10 mouse cellular contexts compared by ENCODE assay signal in the genomic region with DNA sequence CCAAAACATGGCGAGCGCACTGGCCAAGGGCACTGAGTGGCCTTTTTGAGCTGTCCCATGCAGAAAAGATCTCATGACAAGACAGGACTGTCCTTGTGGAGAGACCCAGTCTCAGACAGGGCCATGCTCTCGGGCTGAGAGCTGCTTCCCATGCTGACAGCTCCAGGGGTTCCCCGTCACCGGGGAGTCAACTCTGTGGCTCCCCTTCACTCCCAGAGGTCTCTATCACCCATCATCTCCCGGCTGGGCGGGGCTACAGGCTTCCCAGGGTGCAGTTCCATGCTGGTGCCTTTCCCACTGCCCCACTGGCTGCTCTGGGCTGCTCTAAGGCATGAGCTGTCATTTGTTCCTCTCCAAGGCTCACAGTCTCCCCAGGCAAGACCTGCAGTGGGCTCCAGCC. TPM values are rescaled to one million over a fixed set of nuclear protein-coding genes. Genes with fewer than 3 reads are reported as not detected.
A peak's percentile ranks its signal among the peaks of the same experiment; 100 is the strongest.
DNase-seq lines count a peak whose midpoint lies in the region; ATAC-seq and TF ChIP-seq lines count a peak whose summit lies in the region.
"Had no signal": no experiment of that assay in that cellular context is flagged by ENCODE, and none has a peak within 500 bp of the region (broad histone marks: within the 10 kb centered on the region; RNA-seq: fewer than 3 reads in every experiment).

No protein-coding gene starts in this region.

- TF ChIP-seq EP300 in stomach, postnatal 0 days (optimal IDR thresholded peaks at IDR 0.05): no peak

- H3K9me3 ChIP-seq in stomach, postnatal 0 days (ENCODE audit: control insufficient read depth, low read length): no peaks in the 10 kb centered on the region
- H3K9me3 ChIP-seq: neural tube, embryonic 12.5 days had no signal

- no peaks in the 10 kb centered on the region for H3K27me3 ChIP-seq in stomach, postnatal 0 days (ENCODE audit: control insufficient read depth, insufficient read depth, low read length)
- H3K27me3 ChIP-seq: CH12.LX; neural tube, embryonic 12.5 days had no signal

- H3K27ac ChIP-seq in stomach, postnatal 0 days (replicated peaks): no peak overlapping the region
- H3K27ac ChIP-seq: neural tube, embryonic 12.5 days had no signal

- ATAC-seq in frontal cortex, adult (ENCODE audit: low TSS enrichment): no peak
- ATAC-seq in stomach, postnatal 0 days (ENCODE audit: low FRiP score, low TSS enrichment): no peak

- H3K4me3 ChIP-seq in stomach, postnatal 0 days (ENCODE audit: low read depth, low read length): no peak overlapping the region
- H3K4me3 ChIP-seq: neural tube, embryonic 12.5 days had no signal

- no peak overlapping the region for H3K4me2 ChIP-seq in stomach, postnatal 0 days (replicated peaks; ENCODE audit: low read depth)
- H3K4me2 ChIP-seq: neural tube, embryonic 12.5 days had no signal

- no peak overlapping the region for H3K9ac ChIP-seq in stomach, postnatal 0 days (ENCODE audit: low read length)
- H3K9ac ChIP-seq: neural tube, embryonic 12.5 days had no signal

- DNase-seq in frontal cortex, postnatal 10 days (ENCODE audit: low spot score in 2 of 2): peak; percentile 2 to 6
- DNase-seq in left cerebral cortex, adult 18-20 months (ENCODE audit: low spot score in 2 of 2): peak; percentile 1
- DNase-seq in left cerebral cortex, postnatal 25 days (ENCODE audit: low spot score in 2 of 2): no peak
- peak; percentile 14 for DNase-seq in adrenal gland, adult 8-10 months
- DNase-seq in heart, postnatal 4 days: peak; percentile 11
- DNase-seq in stomach, postnatal 0 days (ENCODE audit: low spot score): no peak
- no peak for DNase-seq in lung, postnatal 14 days

- H3K4me1 ChIP-seq in stomach, postnatal 0 days (replicated peaks; ENCODE audit: control insufficient read depth, insufficient read depth): no peaks in the 10 kb centered on the region

- TF ChIP-seq CTCF in stomach, postnatal 0 days (IDR thresholded peaks at IDR 0.05; ENCODE audit: low read depth): no peak

- intact Hi-C loops in left cerebral cortex, postnatal 25 days (cut with DNase I): no loop called here

- 82% methylated on average over 7 of the region's 7 CpGs for WGBS in stomach, postnatal 0 days

- peaks cover 1% of the 10 kb centered on the region; the same call in 1 of the 2 replicates for H3K36me3 ChIP-seq in stomach, postnatal 0 days (ENCODE audit: control insufficient read depth, insufficient read depth, low read length)
- H3K36me3 ChIP-seq: neural tube, embryonic 12.5 days had no signal

RNA-seq across cellular contexts. Expression of gene Ptgis, which starts 53.8 kb away (rescaled TPM):
- total RNA-seq in left cerebral cortex, adult 18-20 months (2021): 1 to 10 TPM; 1.5 to 2.4 TPM
- total RNA-seq in left cerebral cortex, postnatal 25 days (2021): 1 to 10 TPM; 1.6 to 2.7 TPM
- 10 to 100 TPM; 26.8 to 54.4 (median 40.8) TPM for total RNA-seq in adrenal gland, adult 8-10 months (2022)
- 10 to 100 TPM; 36.7 to 40.9 TPM for total RNA-seq in heart, postnatal 4 days (2021)
- 21.9 and 26.7 TPM in 2 replicates for polyA plus RNA-seq in stomach, postnatal 0 days (2015; fragmentation: Nextera tagmentation; extraction: Ambion mirVana)

RNA-seq across cellular contexts. Expression of gene B4galt5, which starts 54.8 kb away (rescaled TPM):
- total RNA-seq in left cerebral cortex, adult 18-20 months (2021): 10 to 100 TPM; 54.3 to 54.8 TPM
- 10 to 100 TPM; 56.4 to 57.8 TPM for total RNA-seq in left cerebral cortex, postnatal 25 days (2021)
- total RNA-seq in adrenal gland, adult 8-10 months (2022): 100 to 1,000 TPM in 2 of 4 experiments, 10 to 100 TPM in 2; 85.7 to 181 (median 114) TPM
- 10 to 100 TPM; 30.3 to 33.9 TPM for total RNA-seq in heart, postnatal 4 days (2021)
- 4.5 and 6.0 TPM in 2 replicates for polyA plus RNA-seq in stomach, postnatal 0 days (2015; fragmentation: Nextera tagmentation; extraction: Ambion mirVana)

Comparison
In these comparisons a context has a peak if more than half of its experiments do, and no peak if none do; other contexts are left out.
1. DNase-seq: peak in frontal cortex, postnatal 10 days (2 of 2), left cerebral cortex, adult 18-20 months (2 of 2), adrenal gland, adult 8-10 months (single experiment) and heart, postnatal 4 days (single experiment); none in left cerebral cortex, postnatal 25 days (0 of 2), stomach, postnatal 0 days (single experiment) and lung, postnatal 14 days (single experiment).
2. RNA of gene Ptgis, which starts 53.8 kb away (total RNA-seq): 26.8 to 54.4 TPM in adrenal gland, adult 8-10 months and 36.7 to 40.9 TPM in heart, postnatal 4 days; 1.6 to 2.7 TPM in left cerebral cortex, postnatal 25 days and 1.5 to 2.4 TPM in left cerebral cortex, adult 18-20 months; every median in the first group is over 4 times any median in the second.